Mouse (Mus musculus) cerebellum, postnatal 36 days (tissue): Measurements from ENCODE around the gene Ppp4r2.
A peak's percentile ranks its signal among the peaks of the same experiment; 100 is the strongest.
"Not testable (repeated sequence)": the region's sequence is repeated elsewhere in the genome, so short reads cannot be mapped to it uniquely, and the experiment has no call there.

Source experiments
- DNase-seq, 2 experiments: peaks; one replicate each; pipeline ENCODE4 v3.0.0; 2021 to 2022; ENCODE audit warnings: mixed read lengths in 2 of 2

The Ppp4r2 gene

DNA sequence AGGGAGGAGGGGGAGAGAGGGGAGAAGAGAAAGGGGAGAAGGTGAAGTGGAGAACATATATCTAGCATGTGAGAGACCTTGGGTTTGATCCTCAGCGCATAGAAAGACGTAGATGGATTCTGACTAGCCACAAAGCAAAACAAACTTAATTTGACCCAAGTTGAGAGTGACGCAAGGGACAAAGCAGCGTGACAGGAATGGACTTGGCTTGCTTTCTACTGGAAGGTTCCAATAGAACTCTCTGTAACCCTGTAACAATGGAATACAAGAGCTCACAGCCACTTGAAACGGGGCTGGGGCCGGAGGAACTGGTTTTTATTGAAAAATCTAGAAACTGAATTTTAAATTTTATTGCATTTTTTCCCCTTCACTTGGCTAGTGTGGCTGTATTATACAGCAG is 1.7 kb upstream of the Ppp4r2 start:
- no peak for DNase-seq

DNA sequence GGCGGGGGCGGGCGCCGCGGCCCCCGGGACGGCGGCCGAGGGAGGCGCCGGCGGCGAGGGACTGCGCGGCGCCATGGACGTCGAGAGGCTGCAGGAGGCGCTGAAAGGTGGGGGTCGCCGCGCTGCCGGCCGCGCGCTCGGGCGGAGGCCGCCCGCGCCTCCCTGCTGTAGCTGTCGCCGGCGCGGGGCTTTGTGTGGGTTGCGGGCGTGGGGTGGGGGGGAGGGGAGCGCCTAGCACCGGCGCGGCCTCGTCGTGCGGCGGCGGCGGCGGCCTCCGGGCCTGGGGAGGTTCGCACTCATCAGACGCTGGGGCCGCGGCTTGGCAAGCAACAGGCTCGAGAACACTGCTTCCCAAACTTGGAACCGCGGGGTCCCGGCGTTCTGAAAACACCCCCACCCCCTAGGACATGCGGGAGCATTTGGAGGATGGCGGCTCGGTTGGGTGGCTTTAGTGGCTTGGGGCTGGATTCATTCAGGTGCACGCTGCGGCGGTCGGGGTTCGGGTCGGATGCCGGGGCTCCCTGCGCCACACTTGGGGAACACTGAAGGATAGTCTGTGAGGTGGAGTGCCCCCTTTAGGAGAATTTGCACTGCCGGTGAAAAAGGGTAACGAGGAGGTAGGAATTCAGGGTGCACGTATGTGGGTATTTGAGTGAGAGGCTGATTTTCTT is 524 bp downstream of the Ppp4r2 start:
- DNase-seq: peak; percentile 58 to 61

- no peak for DNase-seq
Measured at GRCm38 (mm10) chr6:100834489-100835160, 1.2 kb downstream of the Ppp4r2 start.

GRCm38 (mm10) chr6:100845058-100845457 is 11.6 kb downstream of the Ppp4r2 start:
- no peak for DNase-seq

DNA sequence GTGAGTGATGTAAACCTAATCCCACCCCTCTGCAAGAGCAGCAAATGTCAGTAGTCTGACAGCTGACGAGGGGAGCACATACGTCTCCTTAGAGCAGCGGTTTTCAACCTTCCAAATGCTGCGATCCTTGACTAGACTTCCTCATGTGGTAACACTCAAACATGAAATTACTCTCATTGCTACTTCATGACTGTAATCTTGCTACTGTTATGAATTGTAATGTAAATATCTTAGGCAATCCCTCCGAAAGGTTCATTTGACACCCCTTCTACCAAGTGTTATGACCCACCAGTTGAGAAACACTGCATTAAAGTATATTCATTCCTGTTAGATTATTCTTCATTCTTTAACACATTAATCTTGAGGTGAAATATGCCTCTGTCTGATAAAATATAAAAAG is 13.8 kb downstream of the Ppp4r2 start:
- DNase-seq: no peak

- no peak for DNase-seq
Measured at GRCm38 (mm10) chr6:100848682-100849375, 15.4 kb downstream of the Ppp4r2 start.

DNA sequence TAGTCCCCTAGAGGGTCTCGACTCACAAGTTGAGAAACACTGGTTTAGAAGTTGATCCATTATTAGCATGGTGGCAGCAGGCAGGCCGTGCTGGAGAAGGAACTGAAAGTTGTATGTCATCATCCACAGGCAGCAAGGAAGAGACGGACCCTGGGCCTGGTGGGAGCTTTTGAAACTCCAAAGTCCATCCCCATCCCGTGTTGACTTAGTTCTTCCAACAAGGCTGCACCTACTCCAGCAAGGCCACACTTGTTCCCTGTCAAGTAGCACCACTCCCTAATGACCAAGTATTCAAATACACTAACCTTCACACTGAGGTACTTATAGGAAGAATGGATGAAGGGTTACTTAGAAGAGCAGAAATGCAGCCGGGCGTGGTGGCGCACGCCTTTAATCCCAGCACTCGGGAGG is 17.3 kb downstream of the Ppp4r2 start:
- DNase-seq: no peak

- no peak for DNase-seq
Measured at GRCm38 (mm10) chr6:100851083-100851482, 17.7 kb downstream of the Ppp4r2 start.

GRCm38 (mm10) chr6:100865321-100865720 is 31.9 kb downstream of the Ppp4r2 start:
- no peak for DNase-seq

GRCm38 (mm10) chr6:100865788-100866187 is 32.4 kb downstream of the Ppp4r2 start:
- not testable (repeated sequence) for DNase-seq

DNA sequence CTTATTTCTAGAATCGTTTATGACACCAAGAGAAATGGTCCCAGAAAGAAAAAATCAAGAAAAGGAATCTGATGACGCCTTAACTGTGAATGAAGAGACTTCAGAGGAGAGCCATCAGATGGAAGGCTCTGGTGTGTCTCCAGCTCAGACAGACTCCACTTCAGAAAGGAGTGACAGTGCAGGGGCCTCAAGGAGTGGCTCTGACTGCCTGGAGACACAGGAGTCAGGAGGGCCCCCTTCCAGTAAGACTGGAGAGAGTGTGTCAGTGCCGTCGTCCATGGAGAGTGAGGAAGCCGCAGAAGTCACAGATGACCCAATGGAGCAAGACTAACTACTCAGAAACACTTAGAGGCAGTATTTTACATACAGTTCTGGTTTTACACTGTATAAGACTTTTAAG is 32.8 kb downstream of the Ppp4r2 start:
- DNase-seq: not testable (repeated sequence)

DNA sequence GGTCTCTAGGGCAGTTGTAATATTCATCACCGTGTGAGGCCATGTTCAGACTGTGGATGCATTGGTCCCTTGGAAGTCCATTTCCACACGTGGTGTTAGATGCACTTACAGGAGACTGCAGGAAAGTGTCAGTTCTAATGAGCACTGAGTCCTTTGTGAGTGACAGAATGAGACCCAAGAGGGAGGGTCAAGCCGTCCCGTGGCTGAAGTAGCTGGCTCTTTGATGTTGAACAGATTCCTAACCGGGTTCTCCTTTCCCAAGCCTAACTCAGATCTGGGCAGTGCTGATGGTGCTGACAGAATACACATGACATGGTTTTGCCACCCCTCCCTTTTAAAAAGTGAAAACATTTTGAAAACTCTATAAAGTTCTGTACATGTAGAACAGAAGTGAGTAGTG is 35.4 kb downstream of the Ppp4r2 start:
- DNase-seq: no peak

DNA sequence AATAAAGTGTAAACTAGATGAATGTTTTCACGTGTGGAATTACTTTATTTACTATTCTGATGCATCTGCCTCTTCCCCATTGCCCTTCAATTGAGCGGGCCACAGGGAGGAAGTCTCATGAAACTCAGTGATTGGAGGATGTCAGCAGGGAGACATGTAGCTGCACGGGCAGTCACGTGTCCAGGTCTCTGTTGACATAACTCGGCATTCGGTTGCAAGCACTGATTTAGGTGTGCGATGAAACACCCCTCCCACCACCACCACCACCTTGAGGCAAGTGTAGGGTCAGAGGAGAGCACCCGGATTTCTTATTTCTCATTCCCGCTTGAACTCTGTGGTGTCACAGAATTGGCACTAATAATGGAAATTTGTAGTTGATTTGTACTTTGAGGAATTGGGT is 36.5 kb downstream of the Ppp4r2 start:
- DNase-seq: no peak

- DNase-seq: no peak
Measured at GRCm38 (mm10) chr6:100873191-100873590, 39.8 kb downstream of the Ppp4r2 start.

- DNase-seq: peak; percentile 67 to 70
Measured at GRCm38 (mm10) chr6:100875862-100876623, 42.6 kb downstream of the Ppp4r2 start.

- no peak for DNase-seq
Measured at GRCm38 (mm10) chr6:100876624-100877017, 43.2 kb downstream of the Ppp4r2 start.

GRCm38 (mm10) chr6:100878546-100878945 is 45.1 kb downstream of the Ppp4r2 start:
- no peak for DNase-seq

DNA sequence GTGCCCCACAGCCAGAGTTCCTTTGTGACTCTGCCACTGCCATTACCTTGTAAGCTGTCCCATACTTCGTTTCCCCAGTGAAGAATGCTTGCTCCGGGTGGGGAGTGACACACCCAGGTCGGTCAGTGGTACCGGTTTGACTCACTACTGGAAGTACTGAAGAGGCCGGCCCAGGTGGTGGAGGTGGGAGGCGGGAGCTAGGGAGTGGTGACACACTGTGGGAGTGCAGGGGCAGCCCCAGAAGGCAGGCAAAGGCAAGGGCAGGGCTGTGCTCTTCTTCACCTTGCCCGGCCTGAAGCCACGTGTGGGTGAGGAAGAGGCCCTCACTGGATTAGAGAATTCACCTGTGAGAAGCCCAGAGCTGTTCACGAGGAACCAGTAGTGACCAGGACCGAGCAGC is 46.2 kb downstream of the Ppp4r2 start:
- no peak for DNase-seq

DNA sequence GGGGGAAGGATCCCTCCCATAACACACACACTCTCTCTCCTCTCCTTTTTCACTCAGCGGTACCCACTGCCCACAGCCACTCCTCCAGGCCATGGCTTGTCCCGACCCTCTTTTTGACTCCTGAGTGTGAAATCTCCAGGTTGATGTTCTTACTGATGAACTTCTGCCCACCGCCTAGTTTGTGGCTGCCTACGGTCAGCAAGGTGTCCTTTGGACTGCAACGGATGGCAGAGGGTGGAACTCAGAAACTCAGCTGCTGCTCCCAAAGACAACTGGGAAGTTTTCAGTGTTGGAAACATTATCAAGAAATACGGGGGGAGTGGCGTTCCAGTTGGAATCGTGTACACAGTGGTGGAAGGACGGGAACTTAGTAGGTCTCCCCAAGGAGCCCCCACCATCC is 48.2 kb downstream of the Ppp4r2 start:
- DNase-seq: no peak

- DNase-seq: peak; percentile 68 to 80
Measured at GRCm38 (mm10) chr6:100882381-100883213, 49.2 kb downstream of the Ppp4r2 start.

GRCm38 (mm10) chr6:100883233-100883632 is 49.8 kb downstream of the Ppp4r2 start:
- DNase-seq: peak in 1 of 2 experiments; percentile 34

GRCm38 (mm10) chr6:100884594-100885225 is 51.3 kb downstream of the Ppp4r2 start:
- DNase-seq: no peak
